Mouse (Mus musculus) gonadal fat pad, adult 2 months (tissue): Measurements from ENCODE around the gene Kcnn3. TPM values are rescaled to one million over a fixed set of nuclear protein-coding genes. Genes with fewer than 3 reads are reported as not detected.

ENCODE experiments used
- polyA plus RNA-seq: library from polyadenylated mRNA; depleted of rRNA; stranded (reverse); fragments of >200 nt; gene quantifications from 2 replicates; pipeline ENCODE4 v1.2.3, GENCODE M21; 2012; rRNA removed

Kcnn3 gene
- polyA plus RNA-seq, 1 experiment, result 1.5 TPM

Other genes starting within 250 kb of the Kcnn3 start
- gene Slc50a1, start 249.6 kb upstream of the Kcnn3 start, polyA plus RNA-seq, result 264 and 294 TPM in 2 replicates
- gene Efna1, start 239.0 kb upstream of the Kcnn3 start, polyA plus RNA-seq, result 36.7 and 40.9 TPM in 2 replicates
- gene Efna3, start 197.2 kb upstream of the Kcnn3 start, polyA plus RNA-seq, result 5.2 and 7.3 TPM in 2 replicates
- gene Efna4, start 182.1 kb upstream of the Kcnn3 start, polyA plus RNA-seq, result 13.7 and 15.0 TPM in 2 replicates
- gene Adam15, start 170.2 kb upstream of the Kcnn3 start, polyA plus RNA-seq, result 170 and 223 TPM in 2 replicates
- 2.5 and 3.1 TPM in 2 replicates for gene Dcst2, start 158.2 kb upstream of the Kcnn3 start, polyA plus RNA-seq
- 3.6 and 4.3 TPM in 2 replicates for gene Dcst1, start 154.9 kb upstream of the Kcnn3 start, polyA plus RNA-seq
- 71.3 and 87.9 TPM in 2 replicates for gene Zbtb7b, start 125.4 kb upstream of the Kcnn3 start, polyA plus RNA-seq
- not detected in 2 replicates for gene Lenep, start 117.4 kb upstream of the Kcnn3 start, polyA plus RNA-seq
- gene Flad1, start 108.3 kb upstream of the Kcnn3 start, polyA plus RNA-seq, result 41.9 and 47.7 TPM in 2 replicates
- 51.7 and 55.1 TPM in 2 replicates for gene Cks1b, start 101.8 kb upstream of the Kcnn3 start, polyA plus RNA-seq
- 114 and 118 TPM in 2 replicates for gene Shc1, start 101.7 kb upstream of the Kcnn3 start, polyA plus RNA-seq
- gene Pygo2, start 90.0 kb upstream of the Kcnn3 start, polyA plus RNA-seq, result 38.0 and 43.3 TPM in 2 replicates
- gene Pbxip1, start 83.5 kb upstream of the Kcnn3 start, polyA plus RNA-seq, result 63.7 and 69.4 TPM in 2 replicates
- gene Pmvk, start 65.6 kb upstream of the Kcnn3 start, polyA plus RNA-seq, result 75.1 and 82.0 TPM in 2 replicates
- gene Adar, start 194.9 kb downstream of the Kcnn3 start, polyA plus RNA-seq, result 26.3 and 28.9 TPM in 2 replicates
- 1.2 and 1.4 TPM in 2 replicates for gene Chrnb2, start 244.5 kb downstream of the Kcnn3 start, polyA plus RNA-seq